Mouse (Mus musculus): ENCODE results near the gene Sox3. TPM values are rescaled to one million over a fixed set of nuclear protein-coding genes. Genes with fewer than 3 reads are reported as not detected.

Sox3 gene
- polyA plus RNA-seq (2015; fragmentation: Illumina TruSeq; extraction: RNeasy Lipid Tissue Mini Kit (QIAGEN cat#74804); ENCODE audit: insufficient read depth, low replicate concordance), result not detected

DNA sequence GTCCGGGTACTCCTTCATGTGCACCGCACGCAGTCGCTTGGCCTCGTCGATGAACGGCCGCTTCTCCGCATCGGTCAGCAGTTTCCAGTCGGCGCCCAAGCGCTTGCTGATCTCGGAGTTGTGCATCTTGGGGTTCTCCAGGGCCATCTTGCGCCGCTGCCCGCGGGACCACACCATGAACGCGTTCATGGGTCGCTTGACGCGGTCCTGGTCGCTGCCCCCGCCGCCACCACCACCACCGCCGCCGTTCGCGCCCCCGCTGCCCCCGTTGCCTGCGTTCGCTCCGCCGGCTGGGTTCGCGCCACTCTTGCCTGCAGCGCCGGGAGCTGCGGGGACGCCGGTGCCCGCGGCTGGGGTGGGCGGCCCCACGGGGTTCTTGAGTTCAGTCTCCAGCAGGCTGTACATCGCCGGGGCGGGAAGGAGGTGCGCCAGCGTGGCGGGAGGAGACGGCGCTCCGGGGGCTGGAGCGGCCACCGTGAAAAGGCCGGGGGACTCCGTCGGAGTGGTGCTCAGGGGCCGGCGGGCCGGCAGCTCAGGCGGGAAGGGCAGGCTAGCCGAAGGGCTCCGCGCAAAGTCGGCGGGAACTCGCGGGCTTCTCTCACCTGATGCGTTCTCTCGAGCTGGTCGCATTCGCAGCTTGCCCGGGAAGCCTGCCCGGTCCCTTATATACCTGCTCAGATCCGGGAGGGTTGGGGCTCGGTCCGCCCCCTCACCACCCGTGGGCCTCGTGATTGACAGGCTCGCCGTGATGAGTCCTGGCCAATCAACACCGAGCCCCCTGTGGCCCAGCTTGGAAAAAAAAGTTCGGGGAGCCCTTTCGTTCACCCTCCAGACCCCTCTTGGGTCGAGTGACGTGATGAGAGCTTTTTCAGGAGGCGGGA lies at the start of gene Sox3:
TSS of gene Sox3 (minus strand) at position 630 of the 881 bp plus-strand sequence.

Data from spleen, adult 10 weeks (tissue).